Mouse (Mus musculus) midbrain, postnatal 0 days (tissue): Measurements from ENCODE around the gene Vps37d. TPM values are rescaled to one million over a fixed set of nuclear protein-coding genes. Genes with fewer than 3 reads are reported as not detected.
"Not testable (repeated sequence)": the region's sequence is repeated elsewhere in the genome, so short reads cannot be mapped to it uniquely, and the experiment has no call there.

Experiments used
- ATAC-seq: fragments of 200-750 bp; cut with Nextera tagmentation; 2 replicates; pipeline ENCODE4 v1.8.0; 2017; ENCODE audit warnings: moderate number of reproducible peaks, mild to moderate bottlenecking, moderate TSS enrichment, moderate library complexity; ENCODE audit not compliant: low FRiP score
- DNase-seq: peaks from one replicate; pipeline ENCODE4 v3.0.0-alpha.2; 2015; ENCODE audit warnings: low spot score
- H3K27ac ChIP-seq: fragments of 300-500 bp; sonication (generic); 2 replicates; pipeline ENCODE4 v1.5.1; 2014; ENCODE audit warnings: low read depth, mild to moderate bottlenecking, low read length, mixed read lengths
- H3K27me3 ChIP-seq: fragments of 300-500 bp; sonication (generic); 2 replicates; pipeline ENCODE4 v1.6.1; 2014; ENCODE audit warnings: low read length, control low read depth, mixed read lengths; ENCODE audit not compliant: insufficient read depth
- H3K36me3 ChIP-seq: fragments of 300-500 bp; sonication (generic); 2 replicates; pipeline ENCODE4 v1.6.1; 2014; ENCODE audit warnings: low read length, control low read depth, mixed read lengths; ENCODE audit not compliant: insufficient read depth
- H3K4me1 ChIP-seq: fragments of 300-500 bp; sonication (generic); 2 replicates; pipeline ENCODE4 v1.6.1; 2014; ENCODE audit warnings: mild to moderate bottlenecking, control low read depth, antibody characterized with exemption, low read length, mixed read lengths; ENCODE audit not compliant: insufficient read depth
- H3K4me2 ChIP-seq: fragments of 300-500 bp; sonication (generic); 2 replicates; pipeline ENCODE4 v1.6.1; 2014; ENCODE audit warnings: low read depth, mild to moderate bottlenecking, low read length, mixed read lengths; ENCODE audit not compliant: poor library complexity, severe bottlenecking
- H3K4me3 ChIP-seq: fragments of 300-500 bp; sonication (generic); 2 replicates; pipeline ENCODE4 v1.5.1; 2014; ENCODE audit warnings: low read depth, mild to moderate bottlenecking, low read length, moderate library complexity
- H3K9ac ChIP-seq: fragments of 300-500 bp; sonication (generic); replicated peaks from 2 replicates; pipeline ENCODE4 v1.6.1; 2014; ENCODE audit warnings: mild to moderate bottlenecking, low read length, moderate library complexity, mixed read lengths; ENCODE audit not compliant: poor library complexity, severe bottlenecking
- H3K9me3 ChIP-seq: fragments of 300-500 bp; sonication (generic); 2 replicates; pipeline ENCODE4 v1.6.1; 2016; ENCODE audit warnings: low read length, control low read depth
- CTCF ChIP-seq: IDR thresholded peaks from 2 replicates; pipeline ENCODE4 v1.5.1; 2016; ENCODE audit warnings: antibody characterized with exemption, mild to moderate bottlenecking
- WGBS: fragments of 180-500 bp; shearing (Covaris S2); extraction: QIAGEN DNeasy Blood & Tissue Kit; methylation state at CpG from one replicate; pipeline ENCODE4 v1.1.7; 2014; 5-methylcytosine and 5-hydroxymethylcytosine counted together
- polyA plus RNA-seq: library from polyadenylated mRNA; unstranded; fragments of >200 nt; fragmentation: Nextera tagmentation; extraction: Ambion mirVana; gene quantifications from 2 replicates; pipeline ENCODE4 v1.2.1, GENCODE M21; 2015
- total RNA-seq: library from RNA; depleted of rRNA; stranded (reverse); fragments of >200 nt; gene quantifications from 2 replicates; pipeline ENCODE4 v1.2.3, GENCODE M21; 2014

Vps37d gene
- total and polyA plus RNA-seq, 2 experiments from 2014 or later: 32.0 to 95.4 TPM

DNA sequence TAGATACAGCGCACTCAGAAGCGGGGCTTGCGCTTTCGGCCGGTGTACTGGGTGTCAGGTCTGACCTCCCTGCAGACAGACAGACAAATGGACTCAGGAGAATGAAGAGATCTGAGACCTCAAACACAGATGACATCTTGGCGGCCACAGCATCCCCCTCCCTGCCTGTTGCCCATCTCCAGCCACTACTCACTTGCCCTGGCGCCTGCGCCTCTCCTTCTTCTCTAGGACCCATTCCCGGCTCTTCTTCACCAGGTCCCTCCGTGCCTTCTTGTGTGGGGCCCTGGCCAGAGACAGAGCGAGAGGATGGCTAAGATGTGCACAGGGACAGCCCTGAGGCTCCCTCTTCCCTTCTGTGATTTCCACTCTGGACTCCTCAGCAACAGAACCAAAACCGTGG is 24.7 kb downstream of the Vps37d start:
- DNase-seq (no peak), ATAC-seq (no peak)
- WGBS: 89% methylated on average over 12 of the region's 12 CpGs
- Histone ChIP-seq H3K4me2 (no peak overlapping the region), H3K4me1 (no peaks in the 10 kb centered on the region), H3K27ac (no peak overlapping the region), H3K9me3 (no peaks in the 10 kb centered on the region), H3K4me3 (no peak overlapping the region), H3K36me3 (peaks cover 64% of the 10 kb centered on the region), H3K9ac (no peak overlapping the region), H3K27me3 (no peaks in the 10 kb centered on the region)
- TF ChIP-seq CTCF: no peak

DNA sequence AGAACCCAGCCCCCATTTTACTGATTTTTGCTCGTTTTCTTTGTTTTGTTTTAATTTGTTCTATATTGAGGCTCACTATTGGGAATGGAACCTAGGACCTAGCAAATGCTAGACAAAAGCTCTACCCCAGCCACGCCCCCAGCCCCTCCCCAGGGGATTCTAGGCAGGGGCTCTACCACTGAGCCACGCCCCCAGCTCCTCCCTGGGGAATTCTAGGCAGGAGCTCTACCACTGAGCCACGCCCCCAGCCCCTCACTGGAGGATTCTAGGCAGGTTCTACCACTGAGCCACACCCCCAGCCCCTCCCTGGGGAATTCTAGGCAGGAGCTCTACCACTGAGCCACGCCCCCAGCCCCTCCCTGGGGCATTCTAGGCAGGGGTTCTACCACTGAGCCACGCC is 28.8 kb downstream of the Vps37d start:
- DNase-seq, H3K27ac ChIP-seq, H3K9ac ChIP-seq, H3K4me1 ChIP-seq, H3K4me3 ChIP-seq, H3K4me2 ChIP-seq, ATAC-seq, H3K9me3 ChIP-seq, H3K27me3 ChIP-seq: not testable (repeated sequence)
- WGBS: 90% methylated on average over 6 of the region's 6 CpGs
- peaks cover 67% of the 10 kb centered on the region for H3K36me3 ChIP-seq

DNA sequence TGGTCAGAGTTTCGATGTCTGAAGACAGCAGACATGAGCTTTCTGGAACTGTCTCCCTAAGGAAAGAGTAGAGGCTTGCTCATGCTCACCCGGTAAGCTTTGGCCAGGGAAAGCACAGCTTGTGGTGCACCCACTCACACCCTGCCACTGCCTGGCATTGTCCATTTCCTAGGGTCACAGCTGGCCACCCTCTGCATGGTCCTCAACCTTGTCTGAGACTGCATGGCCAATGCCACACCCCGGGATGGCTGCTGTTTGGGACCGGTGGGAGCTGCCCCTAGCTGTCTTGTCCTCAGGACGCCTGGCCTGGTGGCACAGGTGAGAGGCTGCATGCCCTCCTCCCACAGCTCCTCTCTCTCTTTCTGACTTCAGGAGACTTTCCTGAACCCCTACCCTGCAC is 29.5 kb downstream of the Vps37d start:
- TF ChIP-seq CTCF: no peak
- ATAC-seq: no peak
- no peak for DNase-seq
- WGBS: 90% methylated on average over 5 of the region's 5 CpGs
- H3K36me3 ChIP-seq: peaks cover 60% of the 10 kb centered on the region
- no peaks in the 10 kb centered on the region for H3K4me1 ChIP-seq
- no peaks in the 10 kb centered on the region for H3K9me3 ChIP-seq
- H3K4me3 ChIP-seq: no peak overlapping the region
- no peaks in the 10 kb centered on the region for H3K27me3 ChIP-seq
- no peak overlapping the region for H3K4me2 ChIP-seq
- H3K9ac ChIP-seq: no peak overlapping the region
- H3K27ac ChIP-seq: no peak overlapping the region

DNA sequence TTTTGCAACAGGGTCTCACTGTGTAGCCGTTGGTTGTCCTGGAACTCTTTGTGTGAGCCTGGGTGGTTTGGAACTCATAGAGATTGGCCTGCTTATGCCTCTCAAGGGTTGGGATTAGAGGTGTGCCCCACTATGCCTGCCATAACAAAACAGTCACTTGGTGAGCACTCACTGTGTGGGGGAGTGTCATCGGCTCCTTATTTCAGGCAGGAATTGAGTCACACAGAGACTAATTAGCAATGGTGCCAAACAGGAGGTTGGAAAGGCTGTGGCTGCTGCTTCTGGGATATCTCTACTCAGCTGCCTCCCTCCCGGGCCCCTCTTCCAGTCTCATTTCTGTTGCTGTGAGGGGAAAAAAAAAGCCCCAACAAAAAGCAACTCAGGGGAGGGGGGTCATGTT is 33.5 kb downstream of the Vps37d start:
- no peak overlapping the region for H3K4me2 ChIP-seq
- WGBS: 90% methylated on average over 3 of the region's 3 CpGs

DNA sequence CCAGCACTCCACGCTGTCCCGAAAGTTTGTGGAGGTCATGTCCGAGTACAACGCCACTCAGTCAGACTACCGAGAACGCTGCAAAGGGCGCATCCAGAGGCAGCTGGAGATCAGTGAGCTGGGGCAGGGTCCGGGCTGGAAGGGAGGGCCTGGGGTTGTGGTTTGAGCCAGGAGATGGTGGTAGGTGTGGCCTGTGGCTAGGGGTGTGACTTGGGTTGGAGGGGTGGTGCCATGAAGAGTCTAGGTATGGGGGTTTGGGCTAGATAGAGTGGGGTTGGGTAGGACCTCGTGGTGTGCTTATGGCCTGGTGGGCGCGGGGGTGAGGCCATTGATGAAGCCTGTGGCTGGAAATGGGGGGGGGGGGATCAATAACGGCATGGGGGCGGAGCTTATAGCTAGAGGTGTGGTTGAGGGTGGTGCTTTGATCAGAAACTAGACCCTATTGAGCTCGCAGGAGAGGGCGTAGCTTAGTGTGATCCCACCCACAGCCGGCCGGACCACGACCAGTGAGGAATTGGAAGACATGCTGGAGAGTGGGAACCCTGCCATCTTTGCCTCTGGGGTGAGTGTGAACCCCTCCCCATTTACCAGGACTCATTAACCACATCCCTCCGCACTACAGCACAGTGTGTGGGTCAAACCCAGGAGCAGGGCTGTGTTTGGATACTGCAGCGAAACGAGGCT is 35.8 kb downstream of the Vps37d start:
- H3K4me1 ChIP-seq: no peaks in the 10 kb centered on the region
- no peaks in the 10 kb centered on the region for H3K9me3 ChIP-seq
- WGBS: 33% methylated on average over 21 of the region's 21 CpGs
- no peak overlapping the region for H3K27ac ChIP-seq
- DNase-seq: no peak
- no peaks in the 10 kb centered on the region for H3K27me3 ChIP-seq
- no peak overlapping the region for H3K4me3 ChIP-seq
- no peak overlapping the region for H3K4me2 ChIP-seq
- H3K36me3 ChIP-seq: peaks cover 44% of the 10 kb centered on the region
- no peak for TF ChIP-seq CTCF
- ATAC-seq: 0 out of 2 replicates have a peak, but pooled peaks have one; percentile 38
- H3K9ac ChIP-seq: no peak overlapping the region

More for the DNA sequence above, 33.5 kb downstream of the Vps37d start:
- no peaks in the 10 kb centered on the region for H3K9me3 ChIP-seq
- no peaks in the 10 kb centered on the region for H3K27me3 ChIP-seq
- H3K4me3 ChIP-seq: no peak overlapping the region
- no peak for ATAC-seq
- no peak overlapping the region for H3K27ac ChIP-seq
- H3K9ac ChIP-seq: no peak overlapping the region
- H3K36me3 ChIP-seq: peaks cover 46% of the 10 kb centered on the region
- no peak for DNase-seq
- no peak for TF ChIP-seq CTCF
- H3K4me1 ChIP-seq: no peaks in the 10 kb centered on the region

DNA sequence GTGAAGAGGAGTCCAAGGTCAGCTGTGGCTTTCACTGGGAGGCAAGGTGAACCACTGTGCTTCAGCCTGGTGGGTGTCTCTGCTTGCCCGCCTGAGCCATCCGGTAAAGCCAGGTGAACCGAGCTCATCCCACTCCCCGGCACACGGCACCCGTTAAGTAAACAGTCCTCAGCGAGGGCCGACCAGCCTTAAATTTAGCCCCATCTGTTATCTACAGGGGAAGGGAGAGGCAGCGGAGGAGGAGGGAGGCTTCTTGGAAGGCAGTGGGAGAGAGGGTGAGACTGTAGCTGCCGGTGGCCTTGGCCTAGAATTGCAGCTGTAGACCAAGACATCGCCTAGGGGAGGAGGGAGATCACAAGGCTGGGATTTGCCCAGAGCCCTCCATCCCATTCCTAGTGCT is 37.3 kb downstream of the Vps37d start:
- DNase-seq (no peak), ATAC-seq (no peak)
- WGBS: 86% methylated on average over 11 of the region's 11 CpGs
- no peak overlapping the region for H3K4me2 ChIP-seq
- TF ChIP-seq CTCF: no peak
- no peak overlapping the region for H3K9ac ChIP-seq
- H3K36me3 ChIP-seq: peaks cover 31% of the 10 kb centered on the region
- H3K9me3 ChIP-seq: no peaks in the 10 kb centered on the region
- no peaks in the 10 kb centered on the region for H3K4me1 ChIP-seq
- H3K27ac ChIP-seq: no peak overlapping the region
- H3K27me3 ChIP-seq: no peaks in the 10 kb centered on the region
- no peak overlapping the region for H3K4me3 ChIP-seq
